Mouse (Mus musculus) forebrain, postnatal 0 days (tissue): ENCODE measurements at regions not wholly inside any gene's neighbourhood (a gene's known extent, or its start where the extent isn't known, plus 50 kb on each side); places are given as distances from the start of the nearest gene placed in this dataset.

ENCODE experiments used
- ATAC-seq: fragments of 200-750 bp; cut with Nextera tagmentation; 2 replicates; pipeline ENCODE4 v1.8.0; 2017; ENCODE audit warnings: mild to moderate bottlenecking, moderate library complexity
- DNase-seq: peaks from one replicate; pipeline ENCODE4 v3.0.0-alpha.2; 2015
- H3K27ac ChIP-seq: fragments of 300-500 bp; sonication (generic); 2 replicates; pipeline ENCODE4 v1.5.1; 2014; ENCODE audit warnings: low read depth, mild to moderate bottlenecking, antibody characterized with exemption, low read length, moderate library complexity, mixed read lengths
- H3K27me3 ChIP-seq: fragments of 300-500 bp; sonication (generic); 2 replicates; pipeline ENCODE4 v1.6.1; 2014; ENCODE audit warnings: mild to moderate bottlenecking, low read length, mixed read lengths; ENCODE audit not compliant: insufficient read depth
- H3K36me3 ChIP-seq: fragments of 300-500 bp; sonication (generic); 2 replicates; pipeline ENCODE4 v1.6.1; 2014; ENCODE audit warnings: mild to moderate bottlenecking, moderate library complexity; ENCODE audit not compliant: insufficient read depth
- H3K4me1 ChIP-seq: fragments of 300-500 bp; sonication (generic); 2 replicates; pipeline ENCODE4 v1.6.1; 2014; ENCODE audit warnings: antibody characterized with exemption; ENCODE audit not compliant: insufficient read depth
- H3K4me2 ChIP-seq: fragments of 300-500 bp; sonication (generic); 2 replicates; pipeline ENCODE4 v1.6.1; 2014; ENCODE audit warnings: low read depth, mild to moderate bottlenecking, moderate library complexity
- H3K4me3 ChIP-seq: fragments of 300-500 bp; sonication (generic); 2 replicates; pipeline ENCODE4 v1.5.1; 2014; ENCODE audit warnings: low read depth, low read length, mixed read lengths
- H3K9ac ChIP-seq: fragments of 300-500 bp; sonication (generic); 2 replicates; pipeline ENCODE4 v1.6.1; 2014; ENCODE audit warnings: mild to moderate bottlenecking
- H3K9me3 ChIP-seq: fragments of 300-500 bp; sonication (generic); 2 replicates; pipeline ENCODE4 v1.6.1; 2016; ENCODE audit warnings: low read length
- CTCF ChIP-seq: sonication (generic); IDR thresholded peaks from 2 replicates; pipeline ENCODE4 v1.5.1; 2016; ENCODE audit warnings: antibody characterized with exemption, control low read depth, low read depth
- WGBS: fragments of 180-500 bp; shearing (Covaris S2); extraction: QIAGEN DNeasy Blood & Tissue Kit; methylation state at CpG from one replicate; pipeline ENCODE4 v1.1.7; 2014; 5-methylcytosine and 5-hydroxymethylcytosine counted together

DNA sequence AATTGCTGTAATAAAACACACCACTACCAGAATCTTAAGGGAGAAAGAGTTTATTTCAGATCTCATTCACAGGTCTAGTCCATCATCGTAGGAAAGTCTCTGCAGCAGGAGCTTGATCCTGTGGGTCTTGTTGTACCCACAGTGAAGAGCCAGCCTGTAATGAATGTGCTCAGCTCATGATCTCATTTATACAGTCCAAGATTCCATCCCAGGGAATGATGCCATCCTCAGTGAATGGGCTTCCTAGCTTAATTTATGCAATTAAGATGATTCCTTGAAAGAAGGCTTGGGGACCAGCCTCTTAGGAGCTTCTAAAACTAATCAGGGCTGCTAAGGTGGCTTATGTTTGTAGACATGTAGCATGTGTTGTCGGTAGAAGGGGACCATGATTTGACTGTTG, 89.3 kb upstream of the Prmt6 start:
- H3K27me3 ChIP-seq: no peaks in the 10 kb centered on the region
- WGBS: 53% methylated on average over 2 of the region's 2 CpGs
- no peak overlapping the region for H3K4me3 ChIP-seq
- ATAC-seq (no peak), DNase-seq (no peak)
- no peaks in the 10 kb centered on the region for H3K4me1 ChIP-seq
- H3K9ac ChIP-seq: no peak overlapping the region
- no peak overlapping the region for H3K4me2 ChIP-seq
- no peaks in the 10 kb centered on the region for H3K9me3 ChIP-seq
- H3K36me3 ChIP-seq: no peaks in the 10 kb centered on the region
- H3K27ac ChIP-seq: no peak overlapping the region
- no peak for TF ChIP-seq CTCF

DNA sequence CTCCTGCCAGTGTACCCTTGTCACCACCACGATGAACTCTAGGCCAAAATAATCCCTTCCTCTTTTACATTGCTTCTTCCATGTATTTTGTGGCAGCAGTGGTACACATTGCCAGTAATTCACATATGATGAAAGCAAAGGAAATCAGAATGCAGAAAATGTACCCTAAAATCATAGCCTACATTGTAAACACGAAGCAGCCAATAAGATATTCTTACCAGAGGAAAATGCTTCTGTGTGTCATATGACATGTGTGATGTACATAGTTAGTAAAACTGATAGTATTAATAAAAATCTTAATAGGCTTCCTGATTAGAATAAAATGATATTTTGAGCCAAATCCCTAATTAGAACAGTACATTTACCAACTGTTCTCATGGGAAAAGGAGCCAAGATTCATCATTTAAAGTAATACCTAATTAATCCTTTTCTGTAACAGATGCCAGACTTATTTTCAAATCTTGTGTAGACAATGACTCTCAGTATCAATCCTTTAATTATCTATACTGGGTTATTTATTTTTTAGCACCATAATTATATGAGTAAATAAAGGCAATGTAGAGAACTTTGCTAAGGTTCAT, 88.3 kb upstream of the Prmt6 start:
- DNase-seq (no peak), ATAC-seq (no peak)

GRCm38 (mm10) chr3:110329175-110329574, 78.4 kb upstream of the Prmt6 start:
- Histone ChIP-seq H3K36me3 (no peaks in the 10 kb centered on the region), H3K4me2 (no peak overlapping the region), H3K27ac (no peak overlapping the region), H3K4me1 (no peaks in the 10 kb centered on the region), H3K9me3 (no peaks in the 10 kb centered on the region), H3K4me3 (no peak overlapping the region), H3K27me3 (no peaks in the 10 kb centered on the region), H3K9ac (no peak overlapping the region)
- no peak for TF ChIP-seq CTCF
- WGBS: 47% methylated on average over 1 of the region's 1 CpGs
- DNase-seq: no peak
- ATAC-seq: no peak

More for the DNA sequence above, 88.3 kb upstream of the Prmt6 start:
- no peak overlapping the region for H3K27ac ChIP-seq
- no peak overlapping the region for H3K4me2 ChIP-seq
- H3K9ac ChIP-seq: no peak overlapping the region
- WGBS: 54% methylated on average over 2 of the region's 2 CpGs
- H3K4me3 ChIP-seq: no peak overlapping the region
- no peaks in the 10 kb centered on the region for H3K36me3 ChIP-seq
- H3K4me1 ChIP-seq: no peaks in the 10 kb centered on the region
- H3K9me3 ChIP-seq: no peaks in the 10 kb centered on the region
- no peaks in the 10 kb centered on the region for H3K27me3 ChIP-seq
- no peak for TF ChIP-seq CTCF

DNA sequence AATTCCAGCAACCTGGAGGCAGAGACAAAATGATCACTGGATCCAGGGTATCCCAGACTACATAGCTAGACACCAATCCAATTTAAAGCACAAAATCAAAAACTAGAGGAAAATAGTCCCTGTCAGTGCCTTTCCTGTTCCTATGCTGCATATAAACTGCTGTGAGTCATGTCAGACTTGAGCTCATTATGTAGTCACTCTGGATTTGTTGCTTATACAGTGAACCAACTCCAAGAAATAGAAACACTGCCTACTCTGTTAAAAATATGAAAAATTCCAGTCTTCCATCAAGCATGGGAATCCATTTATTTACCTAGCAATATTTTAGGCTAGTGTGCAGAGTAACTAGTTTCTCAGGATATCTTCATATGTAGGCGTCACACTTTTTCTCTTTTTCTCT, 59.5 kb upstream of the Prmt6 start:
- Histone ChIP-seq H3K9me3 (no peaks in the 10 kb centered on the region), H3K9ac (no peak overlapping the region), H3K27ac (no peak overlapping the region), H3K4me2 (no peak overlapping the region), H3K36me3 (no peaks in the 10 kb centered on the region), H3K4me3 (no peak overlapping the region), H3K27me3 (no peaks in the 10 kb centered on the region), H3K4me1 (no peaks in the 10 kb centered on the region)
- DNase-seq (no peak), ATAC-seq (no peak)
- TF ChIP-seq CTCF: no peak
- 97% methylated on average over 1 of the region's 1 CpGs for WGBS

GRCm38 (mm10) chr3:110303166-110303565, 52.4 kb upstream of the Prmt6 start:
- no peak overlapping the region for H3K4me3 ChIP-seq
- no peaks in the 10 kb centered on the region for H3K36me3 ChIP-seq
- WGBS: 52% methylated on average over 2 of the region's 2 CpGs
- H3K4me1 ChIP-seq: no peaks in the 10 kb centered on the region
- no peaks in the 10 kb centered on the region for H3K27me3 ChIP-seq
- peak; percentile 76 for DNase-seq
- ATAC-seq: peak; percentile 79
- H3K9ac ChIP-seq: no peak overlapping the region
- no peaks in the 10 kb centered on the region for H3K9me3 ChIP-seq
- H3K27ac ChIP-seq: no peak overlapping the region
- TF ChIP-seq CTCF: no peak
- H3K4me2 ChIP-seq: no peak overlapping the region
